Mouse (Mus musculus) kidney, adult 2 months (tissue): ENCODE measurements at regions not wholly inside any gene's neighbourhood (a gene's known extent, or its start where the extent isn't known, plus 50 kb on each side); places are given as distances from the start of the nearest gene placed in this dataset.

Source experiments
- DNase-seq: peaks from one replicate; pipeline ENCODE4 v3.0.0; 2021
- H3K27ac ChIP-seq: fragments of 200-500 bp; 2 replicates; pipeline ENCODE4 v1.5.1; 2012; ENCODE audit warnings: low read depth, low read length, control low read depth, inconsistent platforms; ENCODE audit not compliant: insufficient read depth
- H3K27me3 ChIP-seq: fragments of 200-500 bp; replicated peaks from 2 replicates; pipeline ENCODE4 v1.6.1; 2012; ENCODE audit warnings: mild to moderate bottlenecking, moderate library complexity, low read length, inconsistent platforms; ENCODE audit not compliant: control insufficient read depth, insufficient read depth
- H3K36me3 ChIP-seq: fragments of 200-500 bp; 2 replicates; pipeline ENCODE4 v1.6.1; 2012; ENCODE audit warnings: mild to moderate bottlenecking, moderate library complexity, low read length, inconsistent platforms; ENCODE audit not compliant: control insufficient read depth, insufficient read depth
- H3K4me1 ChIP-seq: fragments of 200-500 bp; 2 replicates; pipeline ENCODE4 v1.6.1; 2011; ENCODE audit warnings: low read length; ENCODE audit not compliant: control insufficient read depth, insufficient read depth
- H3K4me3 ChIP-seq: fragments of 200-500 bp; 2 replicates; pipeline ENCODE4 v1.5.1; 2011; ENCODE audit warnings: mild to moderate bottlenecking, low read depth, low read length, control low read depth; ENCODE audit not compliant: insufficient read depth
- CTCF ChIP-seq: fragments of 200-500 bp; conservative IDR thresholded peaks from 2 replicates; pipeline ENCODE4 v1.5.1; 2011; ENCODE audit warnings: low read depth, mild to moderate bottlenecking, control low read depth, low read length, moderate library complexity, mixed read lengths; ENCODE audit not compliant: insufficient read depth, insufficient read length
- POLR2A ChIP-seq: fragments of 200-500 bp; IDR thresholded peaks from one replicate; pipeline ENCODE4 v1.6.1; 2011; ENCODE audit warnings: low read depth, low read length, control low read depth
- WGBS: fragments of 180-500 bp; shearing (Covaris S2); methylation state at CpG from one replicate; pipeline ENCODE4 v1.1.7; 2018; 5-methylcytosine and 5-hydroxymethylcytosine counted together

GRCm38 (mm10) chr1:128782286-128782685, 190.2 kb upstream of the Cxcr4 start:
- no peak for DNase-seq
- no peak overlapping the region for H3K4me3 ChIP-seq
- H3K27ac ChIP-seq, result no peak overlapping the region
- WGBS, result 79% methylated on average over 2 of the region's 2 CpGs
- no peaks in the 10 kb centered on the region for H3K27me3 ChIP-seq
- TF ChIP-seq POLR2A (no peak), CTCF (no peak)
- H3K36me3 ChIP-seq, result no peaks in the 10 kb centered on the region
- H3K4me1 ChIP-seq, result no peaks in the 10 kb centered on the region

- no peaks in the 10 kb centered on the region for H3K36me3 ChIP-seq
- no peak overlapping the region for H3K4me3 ChIP-seq
- no peak for DNase-seq
- TF ChIP-seq POLR2A (no peak), CTCF (no peak)
- no peaks in the 10 kb centered on the region for H3K27me3 ChIP-seq
- H3K4me1 ChIP-seq, result no peaks in the 10 kb centered on the region
- WGBS, result 69% methylated on average over 7 of the region's 7 CpGs
- H3K27ac ChIP-seq, result no peak overlapping the region
Measured at GRCm38 (mm10) chr1:128781871-128782270, 189.8 kb upstream of the Cxcr4 start.

GRCm38 (mm10) chr1:128781311-128781710, 189.2 kb upstream of the Cxcr4 start:
- Histone ChIP-seq H3K27me3 (no peaks in the 10 kb centered on the region), H3K27ac (no peak overlapping the region), H3K36me3 (no peaks in the 10 kb centered on the region), H3K4me1 (no peaks in the 10 kb centered on the region), H3K4me3 (no peak overlapping the region)
- TF ChIP-seq CTCF (no peak), POLR2A (no peak)
- no peak for DNase-seq
- 91% methylated on average over 4 of the region's 4 CpGs for WGBS

- TF ChIP-seq CTCF, result no peak
- no peak for TF ChIP-seq POLR2A
- Histone ChIP-seq H3K27me3 (no peaks in the 10 kb centered on the region), H3K36me3 (no peaks in the 10 kb centered on the region), H3K4me3 (no peak overlapping the region), H3K4me1 (no peaks in the 10 kb centered on the region), H3K27ac (no peak overlapping the region)
- 70% methylated on average over 5 of the region's 5 CpGs for WGBS
- no peak for DNase-seq
Measured at GRCm38 (mm10) chr1:128779586-128780158, 187.6 kb upstream of the Cxcr4 start.

- Histone ChIP-seq H3K27me3 (no peaks in the 10 kb centered on the region), H3K4me3 (no peak overlapping the region), H3K27ac (no peak overlapping the region), H3K36me3 (no peaks in the 10 kb centered on the region), H3K4me1 (no peaks in the 10 kb centered on the region)
- TF ChIP-seq CTCF (no peak), POLR2A (no peak)
- no peak for DNase-seq
- WGBS, result 85% methylated on average over 3 of the region's 3 CpGs
Measured at GRCm38 (mm10) chr1:128772440-128772839, 180.3 kb upstream of the Cxcr4 start.

- DNase-seq, result no peak
- WGBS, result 91% methylated on average over 5 of the region's 5 CpGs
- H3K36me3 ChIP-seq, result no peaks in the 10 kb centered on the region
- TF ChIP-seq CTCF (no peak), POLR2A (no peak)
- H3K4me3 ChIP-seq, result no peak overlapping the region
- no peaks in the 10 kb centered on the region for H3K4me1 ChIP-seq
- no peak overlapping the region for H3K27ac ChIP-seq
- no peaks in the 10 kb centered on the region for H3K27me3 ChIP-seq
Measured at GRCm38 (mm10) chr1:128770786-128771185, 178.7 kb upstream of the Cxcr4 start.

- Histone ChIP-seq H3K27me3 (no peaks in the 10 kb centered on the region), H3K36me3 (no peaks in the 10 kb centered on the region), H3K4me3 (no peak overlapping the region), H3K27ac (no peak overlapping the region), H3K4me1 (no peaks in the 10 kb centered on the region)
- 94% methylated on average over 6 of the region's 6 CpGs for WGBS
- no peak for DNase-seq
- TF ChIP-seq CTCF (no peak), POLR2A (no peak)
Measured at GRCm38 (mm10) chr1:128767991-128768390, 175.9 kb upstream of the Cxcr4 start.
